ENCODE assay signal across 8 mouse cellular contexts in genomic region chr4:129821087-129821616, GRCm38 (mm10). TPM values are rescaled to one million over a fixed set of nuclear protein-coding genes. Genes with fewer than 3 reads are reported as not detected.
A peak's percentile ranks its signal among the peaks of the same experiment; 100 is the strongest.
DNase-seq lines count a peak whose midpoint lies in the region; ATAC-seq and TF ChIP-seq lines count a peak whose summit lies in the region.

No protein-coding gene starts in this region.

- ATAC-seq in kidney, embryonic 16.5 days (ENCODE audit: low FRiP score, low TSS enrichment) = no peak
- no peak for ATAC-seq in limb, embryonic 12.5 days (ENCODE audit: insufficient number of reproducible peaks, insufficient read depth, low FRiP score, low TSS enrichment, low read depth)
- ATAC-seq in neural tube, embryonic 14.5 days (ENCODE audit: low read depth) = no peak

- H3K27me3 ChIP-seq in kidney, embryonic 16.5 days (ENCODE audit: insufficient read depth, low read length) = no peaks in the 10 kb centered on the region
- H3K27me3 ChIP-seq in MEL (ENCODE audit: control insufficient read depth in 1 of 2, insufficient read depth in 2 of 2, low read length in 2 of 2) = no peaks in the 10 kb centered on the region
- no peaks in the 10 kb centered on the region for H3K27me3 ChIP-seq in limb, embryonic 12.5 days
- H3K27me3 ChIP-seq in neural tube, embryonic 14.5 days (ENCODE audit: control insufficient read depth, insufficient read depth, low read length) = no peaks in the 10 kb centered on the region

- H3K4me1 ChIP-seq in kidney, embryonic 16.5 days (ENCODE audit: insufficient read depth, low read length) = peaks cover 52% of the 10 kb centered on the region
- H3K4me1 ChIP-seq in MEL (ENCODE audit: control insufficient read depth in 1 of 2, insufficient read depth in 2 of 2, low read length in 2 of 2) = peaks cover 28 to 34% of the 10 kb centered on the region in 2 experiments
- H3K4me1 ChIP-seq in embryonic fibroblast, embryonic 13.5 days (ENCODE audit: control insufficient read depth, insufficient read depth, low read length) = peaks cover 14% of the 10 kb centered on the region
- H3K4me1 ChIP-seq in limb, embryonic 12.5 days (replicated peaks) = peaks cover 54% of the 10 kb centered on the region
- H3K4me1 ChIP-seq in neural tube, embryonic 14.5 days (ENCODE audit: control insufficient read depth, insufficient read depth, low read length) = peaks cover 22% of the 10 kb centered on the region

- peak overlapping the region; percentile 75 for H3K4me3 ChIP-seq in kidney, embryonic 16.5 days (ENCODE audit: low read length)
- peak overlapping the region; percentile 91 to 96 for H3K4me3 ChIP-seq in MEL (ENCODE audit: control insufficient read depth in 1 of 2, insufficient read depth in 1 of 2, low read depth in 2 of 2, low read length in 2 of 2)
- peak overlapping the region; percentile 82 for H3K4me3 ChIP-seq in embryonic fibroblast, embryonic 13.5 days (ENCODE audit: insufficient read depth, low read length)
- peak overlapping the region; percentile 89 for H3K4me3 ChIP-seq in limb, embryonic 12.5 days (replicated peaks)
- H3K4me3 ChIP-seq in neural tube, embryonic 14.5 days (ENCODE audit: low read depth, low read length) = peak overlapping the region; percentile 86

- no peaks in the 10 kb centered on the region for H3K9me3 ChIP-seq in kidney, embryonic 16.5 days (ENCODE audit: low read length)
- H3K9me3 ChIP-seq in MEL (replicated peaks; ENCODE audit: insufficient read depth, low read length) = no peaks in the 10 kb centered on the region
- no peaks in the 10 kb centered on the region for H3K9me3 ChIP-seq in limb, embryonic 12.5 days
- H3K9me3 ChIP-seq in neural tube, embryonic 14.5 days (ENCODE audit: control insufficient read depth, low read length) = no peaks in the 10 kb centered on the region

- no peak for DNase-seq in kidney, adult 18-20 months
- peak; percentile 88 for DNase-seq in MEL (ENCODE audit: low read depth, low spot score)
- DNase-seq in ovary, postnatal 10 days (ENCODE audit: low spot score) = no peak
- DNase-seq in right cerebral cortex, postnatal 4 days = no peak

- TF ChIP-seq RAD21 in MEL (IDR thresholded peaks at IDR 0.05; ENCODE audit: low read depth, low read length) = no peak

- peak overlapping the region; percentile 99 for H3K9ac ChIP-seq in kidney, embryonic 16.5 days (replicated peaks; ENCODE audit: low read length)
- peak overlapping the region; percentile 99 for H3K9ac ChIP-seq in MEL (ENCODE audit: control insufficient read depth, low read depth, low read length, poor library complexity, severe bottlenecking)
- H3K9ac ChIP-seq in limb, embryonic 12.5 days (replicated peaks) = peak overlapping the region; percentile 93
- peak overlapping the region; percentile 92 for H3K9ac ChIP-seq in neural tube, embryonic 14.5 days (replicated peaks; ENCODE audit: low read depth, low read length)

- H3K79me2 ChIP-seq in MEL (ENCODE audit: control insufficient read depth, insufficient read depth, low read length, poor library complexity) = peaks cover 59% of the 10 kb centered on the region

- no peaks in the 10 kb centered on the region for H3K36me3 ChIP-seq in kidney, embryonic 16.5 days (ENCODE audit: insufficient read depth, low read length)
- H3K36me3 ChIP-seq in MEL (ENCODE audit: control insufficient read depth in 1 of 2, insufficient read depth in 2 of 2, low read length in 2 of 2) = peaks cover 2 to 51% of the 10 kb centered on the region in 2 experiments; a peak in 3 of 4 replicates
- no peaks in the 10 kb centered on the region for H3K36me3 ChIP-seq in limb, embryonic 12.5 days
- H3K36me3 ChIP-seq in neural tube, embryonic 14.5 days (ENCODE audit: control insufficient read depth, insufficient read depth, low read length) = no peaks in the 10 kb centered on the region

- H3K4me2 ChIP-seq in kidney, embryonic 16.5 days (replicated peaks; ENCODE audit: low read depth, low read length) = peak overlapping the region; percentile 55
- H3K4me2 ChIP-seq in limb, embryonic 12.5 days = peak overlapping the region; percentile 58
- H3K4me2 ChIP-seq in neural tube, embryonic 14.5 days (ENCODE audit: low read depth, low read length) = peak overlapping the region; percentile 76

- no peak; a peak in 1 of 4 replicates for TF ChIP-seq POLR2A in MEL (IDR thresholded peaks at IDR 0.05; ENCODE audit: control insufficient read depth in 1 of 2, insufficient read depth in 1 of 2, low read depth in 1 of 2, low read length in 2 of 2, poor library complexity in 1 of 2)
- TF ChIP-seq POLR2A in embryonic fibroblast, embryonic 13.5 days (IDR thresholded peaks at IDR 0.05; ENCODE audit: low read depth, low read length) = no peak

- TF ChIP-seq EP300 in MEL (IDR thresholded peaks at IDR 0.05; ENCODE audit: low read depth in 1 of 2, low read length in 2 of 2) = peak; percentile 37 to 62; a peak in 3 of 4 replicates

- H3K27ac ChIP-seq in kidney, embryonic 16.5 days (ENCODE audit: low read length) = peak overlapping the region; percentile 95
- H3K27ac ChIP-seq in MEL (ENCODE audit: control insufficient read depth, low read depth, low read length) = peak overlapping the region; percentile 90
- H3K27ac ChIP-seq in embryonic fibroblast, embryonic 13.5 days (ENCODE audit: insufficient read depth, low read length) = peak overlapping the region; percentile 60
- peak overlapping the region; percentile 96 for H3K27ac ChIP-seq in limb, embryonic 12.5 days
- H3K27ac ChIP-seq in neural tube, embryonic 14.5 days (ENCODE audit: low read depth, low read length) = peak overlapping the region; percentile 92

- WGBS in kidney, embryonic 16.5 days = under 1% methylated on average over 16 of the region's 16 CpGs
- WGBS in limb, embryonic 12.5 days = 1% methylated on average over 16 of the region's 16 CpGs
- WGBS in neural tube, embryonic 14.5 days = 2% methylated on average over 16 of the region's 16 CpGs

- no peak for TF ChIP-seq CTCF in MEL (IDR thresholded peaks at IDR 0.05 in 2 of 3, conservative IDR thresholded peaks at IDR 0.05 in 1 of 3; ENCODE audit: control insufficient read depth in 1 of 3, insufficient read depth in 1 of 3, low read depth in 2 of 3, low read length in 3 of 3, poor library complexity in 1 of 3, severe bottlenecking in 1 of 3)
- TF ChIP-seq CTCF in embryonic fibroblast, embryonic 13.5 days (IDR thresholded peaks at IDR 0.05; ENCODE audit: borderline replicate concordance, insufficient read depth, low read length) = no peak

TF ChIP-seq in MEL, 35 proteins besides CTCF, POLR2A, EP300 and RAD21:
- TF ChIP-seq ETS1 (IDR thresholded peaks at IDR 0.05; ENCODE audit: low read depth, low read length) (peak; percentile 73), GATA1 (IDR thresholded peaks at IDR 0.05; ENCODE audit: low read depth, low read length) (peak; percentile 42; the same call in 1 of the 2 replicates), NELFE (IDR thresholded peaks at IDR 0.05; ENCODE audit: low read depth, low read length) (peak; percentile 34; the same call in 1 of the 2 replicates), MAFK (IDR thresholded peaks at IDR 0.05; ENCODE audit: borderline replicate concordance, low read depth, low read length) (peak; percentile 37; the same call in 1 of the 2 replicates), ZC3H11A (IDR thresholded peaks at IDR 0.05; ENCODE audit: low read depth, low read length) (no peak), TCF12 (IDR thresholded peaks at IDR 0.05; ENCODE audit: low read depth, low read length) (peak; percentile 44; the same call in 1 of the 2 replicates), E2F4 (IDR thresholded peaks at IDR 0.05; ENCODE audit: borderline replicate concordance, low read depth, low read length) (peak; percentile 64; the same call in 1 of the 2 replicates), MYC (IDR thresholded peaks at IDR 0.05; ENCODE audit: low read depth, low read length) (0 out of 2 replicates have a peak, but pooled peaks have one; percentile 22), RCOR1 (IDR thresholded peaks at IDR 0.05; ENCODE audit: low read depth, low read length) (peak; percentile 63), SIN3A (IDR thresholded peaks at IDR 0.05; ENCODE audit: low read length) (peak; percentile 88), ZNF384 (IDR thresholded peaks at IDR 0.05; ENCODE audit: low read depth, low read length) (peak; percentile 93), JUND (IDR thresholded peaks at IDR 0.05; ENCODE audit: low read depth, low read length) (no peak), MYB (IDR thresholded peaks at IDR 0.05; ENCODE audit: low read depth, low read length) (0 out of 2 replicates have a peak, but pooled peaks have one; percentile 30), ZKSCAN1 (IDR thresholded peaks at IDR 0.05; ENCODE audit: low read depth, low read length) (no peak), TBP (IDR thresholded peaks at IDR 0.05; ENCODE audit: low read depth, low read length) (peak; percentile 9; the same call in 1 of the 2 replicates), POLR2AphosphoS2 (IDR thresholded peaks at IDR 0.05; ENCODE audit: low read length) (peak; percentile 52; the same call in 1 of the 2 replicates), HCFC1 (IDR thresholded peaks at IDR 0.05; ENCODE audit: low read depth, low read length) (peak; percentile 60), SMC3 (IDR thresholded peaks at IDR 0.05; ENCODE audit: low read depth, low read length) (no peak), CHD1 (IDR thresholded peaks at IDR 0.05; ENCODE audit: low read depth, low read length) (peak; percentile 94), CHD2 (IDR thresholded peaks at IDR 0.05; ENCODE audit: low read length) (no peak), MAX (IDR thresholded peaks at IDR 0.05; ENCODE audit: low read length) (peak; percentile 57), MXI1 (IDR thresholded peaks at IDR 0.05; ENCODE audit: low read depth, low read length) (peak; percentile 82), KAT2A (conservative IDR thresholded peaks at IDR 0.05; ENCODE audit: low read depth, low read length) (peak; percentile 34; the same call in 1 of the 2 replicates)

RNA-seq across cellular contexts. Expression of gene Ptp4a2, which starts 10.1 kb away (rescaled TPM):
- 272 and 298 TPM in 2 replicates for polyA plus RNA-seq in kidney, embryonic 16.5 days (2015; fragmentation: Nextera tagmentation; extraction: Ambion mirVana)
- 119 and 124 TPM in 2 replicates for total RNA-seq in MEL (2012; rRNA removed)
- polyA plus RNA-seq in MEL (2012; ENCODE audit: insufficient read depth in 1 of 2, insufficient read length in 2 of 2, low read depth in 1 of 2, low replicate concordance in 2 of 2, missing spikeins in 1 of 2) = 100 to 1,000 TPM; 118 to 619 TPM
- 501 and 598 TPM in 2 replicates for polyA plus RNA-seq in embryonic fibroblast, embryonic 13.5 days (2011; ENCODE audit: insufficient read length, low read depth, missing spikeins)
- 327 and 335 TPM in 2 replicates for polyA plus RNA-seq in limb, embryonic 12.5 days (2016; fragmentation: Nextera tagmentation; extraction: Ambion mirVana)
- polyA plus RNA-seq in neural tube, embryonic 14.5 days (2014; fragmentation: Nextera tagmentation; extraction: Ambion mirVana) = 163 and 234 TPM in 2 replicates
